Mouse (Mus musculus) lung, adult 2 months (tissue): ENCODE data around the gene Cstf3.

Source experiments
- CTCF ChIP-seq: fragments of 200-500 bp; IDR thresholded peaks from 2 replicates; pipeline ENCODE4 v1.5.1; 2011; ENCODE audit warnings: mild to moderate bottlenecking, low read length, control low read depth; ENCODE audit not compliant: insufficient read depth
- POLR2A ChIP-seq: fragments of 200-500 bp; IDR thresholded peaks from 2 replicates; pipeline ENCODE4 v1.6.1; 2011; ENCODE audit warnings: low read depth, mild to moderate bottlenecking, control low read depth, low read length, borderline replicate concordance; ENCODE audit errors: extremely low read depth

DNA sequence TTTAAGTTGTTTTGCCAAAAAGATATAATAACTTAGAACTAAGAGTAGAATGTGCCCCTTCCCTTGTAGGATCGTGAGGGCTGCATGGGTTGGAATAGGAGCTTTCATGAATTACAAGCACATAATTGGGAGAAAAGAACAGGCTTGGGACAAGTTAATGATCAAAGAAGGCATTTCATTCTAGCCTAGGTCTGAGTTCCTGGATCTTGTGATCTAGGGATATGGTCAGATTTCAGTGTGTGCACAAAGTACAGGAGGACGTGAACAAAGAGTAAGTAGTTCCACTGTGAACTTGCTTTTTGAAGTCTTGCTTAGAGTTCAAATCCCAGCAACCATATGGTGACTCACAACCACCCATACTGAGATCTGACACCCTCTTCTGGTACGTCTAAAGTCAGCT is 87.0 kb downstream of the Cstf3 start:
- TF ChIP-seq CTCF = no peak
- no peak for TF ChIP-seq POLR2A
